Mouse (Mus musculus) CH12.LX (cell line): Measurements from ENCODE around the gene Rpl41. TPM values are rescaled to one million over a fixed set of nuclear protein-coding genes. Genes with fewer than 3 reads are reported as not detected.
A peak's percentile ranks its signal among the peaks of the same experiment; 100 is the strongest.

ENCODE experiments used
- DNase-seq: peaks from one replicate; pipeline ENCODE4 v3.0.0-alpha.2; 2013; ENCODE audit errors: extremely low read depth
- H3K27ac ChIP-seq: 2 replicates; pipeline ENCODE4 v1.5.1; 2012; ENCODE audit warnings: low read depth, mild to moderate bottlenecking, control low read depth, moderate library complexity; ENCODE audit not compliant: insufficient read depth
- H3K27me3 ChIP-seq: replicated peaks from 2 replicates; pipeline ENCODE3; 2012; ENCODE audit warnings: inconsistent platforms
- H3K36me3 ChIP-seq, 2 experiments: replicated peaks in 1 of 2; 2 replicates each; pipeline versions ENCODE3 to v1.6.1; 2012; ENCODE audit warnings: inconsistent platforms in 1 of 2, low read length in 1 of 2, mild to moderate bottlenecking in 1 of 2, mixed read lengths in 1 of 2, moderate library complexity in 1 of 2; ENCODE audit not compliant: control insufficient read depth in 1 of 2, insufficient read depth in 1 of 2
- H3K4me1 ChIP-seq, 2 experiments: 2 replicates each; pipeline ENCODE4 v1.6.1; 2012; ENCODE audit warnings: inconsistent platforms in 1 of 2, moderate library complexity in 1 of 2; ENCODE audit not compliant: insufficient read depth in 2 of 2, control insufficient read depth in 1 of 2
- H3K4me2 ChIP-seq: 2 replicates; pipeline ENCODE4 v1.6.1; 2012; ENCODE audit warnings: low read depth, mild to moderate bottlenecking, control low read depth; ENCODE audit not compliant: poor library complexity, insufficient read depth, severe bottlenecking
- H3K4me3 ChIP-seq, 3 experiments: fragments of 150-350 bp in 1 of 3; sonication (generic) in 1 of 3; replicated peaks in 1 of 3; 2 replicates each; pipeline versions ENCODE3 to v1.5.1; 2011 to 2012; ENCODE audit warnings: low read depth in 2 of 3, low read length in 2 of 3, mild to moderate bottlenecking in 2 of 3, moderate library complexity in 2 of 3, control low read depth in 1 of 3, improper control_type of control experiment in 1 of 3, inconsistent platforms in 1 of 3, mixed read lengths in 1 of 3; ENCODE audit not compliant: poor library complexity in 1 of 3
- H3K79me2 ChIP-seq: replicated peaks from 2 replicates; pipeline ENCODE4 v1.6.1; 2012; ENCODE audit warnings: mild to moderate bottlenecking, moderate library complexity; ENCODE audit not compliant: control insufficient read depth, poor library complexity, insufficient read depth, severe bottlenecking; ENCODE audit errors: extremely low read depth
- H3K9ac ChIP-seq: 2 replicates; pipeline ENCODE4 v1.6.1; 2012; ENCODE audit warnings: low read depth, mild to moderate bottlenecking, control low read depth, moderate library complexity; ENCODE audit not compliant: insufficient read depth
- H3K9me3 ChIP-seq: replicated peaks from 2 replicates; pipeline ENCODE3; 2012; ENCODE audit warnings: low read length, inconsistent platforms, mixed read lengths
- BHLHE40 ChIP-seq: IDR thresholded peaks from 2 replicates; pipeline ENCODE4 v1.6.1; 2011; ENCODE audit warnings: mild to moderate bottlenecking, low read depth, low read length, improper control_type of control experiment
- CHD1 ChIP-seq: IDR thresholded peaks from 2 replicates; pipeline ENCODE4 v1.6.1; 2012; ENCODE audit warnings: low read depth, low read length, improper control_type of control experiment, inconsistent platforms
- CHD2 ChIP-seq: IDR thresholded peaks from 2 replicates; pipeline ENCODE4 v1.6.1; 2011; ENCODE audit warnings: low read length, improper control_type of control experiment
- CTCF ChIP-seq, 2 experiments: IDR thresholded peaks in 1 of 2; conservative IDR thresholded peaks in 1 of 2; 2 replicates each; pipeline ENCODE4 v1.5.1; 2011 to 2012; ENCODE audit warnings: low read depth in 2 of 2, low read length in 2 of 2, improper control_type of control experiment in 1 of 2, inconsistent platforms in 1 of 2, mild to moderate bottlenecking in 1 of 2, moderate library complexity in 1 of 2
- E2F4 ChIP-seq: IDR thresholded peaks from 2 replicates; pipeline ENCODE4 v1.6.1; 2011; ENCODE audit warnings: low read depth, low read length, improper control_type of control experiment; ENCODE audit not compliant: insufficient replicate concordance
- ELF1 ChIP-seq: IDR thresholded peaks from 2 replicates; pipeline ENCODE4 v1.6.1; 2014; ENCODE audit warnings: low read depth, mild to moderate bottlenecking, inconsistent platforms, low read length, improper control_type of control experiment
- EP300 ChIP-seq: IDR thresholded peaks from 2 replicates; pipeline ENCODE4 v1.6.1; 2011; ENCODE audit warnings: low read length, improper control_type of control experiment
- ETS1 ChIP-seq: conservative IDR thresholded peaks from 2 replicates; pipeline ENCODE4 v1.6.1; 2012; ENCODE audit warnings: low read depth, mild to moderate bottlenecking, inconsistent platforms, low read length, improper control_type of control experiment, moderate library complexity
- GABPA ChIP-seq: IDR thresholded peaks from 2 replicates; pipeline ENCODE4 v1.6.1; 2012; ENCODE audit warnings: low read depth, low read length, improper control_type of control experiment, inconsistent platforms; ENCODE audit not compliant: insufficient replicate concordance
- HCFC1 ChIP-seq: IDR thresholded peaks from 2 replicates; pipeline ENCODE4 v1.6.1; 2012; ENCODE audit warnings: low read depth, mild to moderate bottlenecking, inconsistent platforms, low read length, improper control_type of control experiment
- IRF4 ChIP-seq: IDR thresholded peaks from 2 replicates; pipeline ENCODE4 v1.6.1; 2014; ENCODE audit warnings: low read depth, mild to moderate bottlenecking, inconsistent platforms, low read length, improper control_type of control experiment
- JUN ChIP-seq: IDR thresholded peaks from 2 replicates; pipeline ENCODE4 v1.6.1; 2011; ENCODE audit warnings: low read depth, mild to moderate bottlenecking, low read length, improper control_type of control experiment, moderate library complexity; ENCODE audit not compliant: insufficient read depth
- JUND ChIP-seq: conservative IDR thresholded peaks from 2 replicates; pipeline ENCODE4 v1.6.1; 2011; ENCODE audit warnings: low read depth, low read length, improper control_type of control experiment
- KAT2A ChIP-seq: IDR thresholded peaks from 2 replicates; pipeline ENCODE4 v1.6.1; 2012; ENCODE audit warnings: low read length, improper control_type of control experiment, inconsistent platforms; ENCODE audit not compliant: insufficient replicate concordance
- MAFK ChIP-seq: IDR thresholded peaks from 2 replicates; pipeline ENCODE4 v1.6.1; 2011; ENCODE audit warnings: low read length, improper control_type of control experiment; ENCODE audit not compliant: insufficient replicate concordance
- MAX ChIP-seq: IDR thresholded peaks from 2 replicates; pipeline ENCODE4 v1.6.1; 2011; ENCODE audit warnings: low read length, improper control_type of control experiment
- MAZ ChIP-seq: IDR thresholded peaks from 2 replicates; pipeline ENCODE4 v1.6.1; 2012; ENCODE audit warnings: low read depth, mild to moderate bottlenecking, inconsistent platforms, low read length, improper control_type of control experiment, moderate library complexity
- MEF2A ChIP-seq: IDR thresholded peaks from 2 replicates; pipeline ENCODE4 v1.6.1; 2014; ENCODE audit warnings: low read depth, mild to moderate bottlenecking, inconsistent platforms, low read length, improper control_type of control experiment, borderline replicate concordance
- MXI1 ChIP-seq: IDR thresholded peaks from 2 replicates; pipeline ENCODE4 v1.6.1; 2011; ENCODE audit warnings: mild to moderate bottlenecking, low read depth, low read length, improper control_type of control experiment
- MYC ChIP-seq: IDR thresholded peaks from 2 replicates; pipeline ENCODE4 v1.6.1; 2011; ENCODE audit warnings: low read depth, mild to moderate bottlenecking, improper control_type of control experiment, low read length
- NELFE ChIP-seq: IDR thresholded peaks from 2 replicates; pipeline ENCODE4 v1.6.1; 2011; ENCODE audit warnings: low read depth, low read length, improper control_type of control experiment
- NRF1 ChIP-seq: IDR thresholded peaks from 2 replicates; pipeline ENCODE4 v1.6.1; 2014; ENCODE audit warnings: low read depth, mild to moderate bottlenecking, inconsistent platforms, low read length, improper control_type of control experiment, moderate library complexity
- PAX5 ChIP-seq: IDR thresholded peaks from 2 replicates; pipeline ENCODE4 v1.6.1; 2012; ENCODE audit warnings: low read length, inconsistent platforms, mixed read lengths
- POLR2A ChIP-seq: IDR thresholded peaks from 2 replicates; pipeline ENCODE4 v1.6.1; 2011; ENCODE audit warnings: low read depth, mild to moderate bottlenecking, improper control_type of control experiment, low read length
- POLR2AphosphoS2 ChIP-seq: IDR thresholded peaks from 2 replicates; pipeline ENCODE4 v1.6.1; 2011; ENCODE audit warnings: low read depth, low read length, improper control_type of control experiment
- RAD21 ChIP-seq: IDR thresholded peaks from 2 replicates; pipeline ENCODE4 v1.6.1; 2011; ENCODE audit warnings: low read depth, mild to moderate bottlenecking, low read length, improper control_type of control experiment, moderate library complexity
- RCOR1 ChIP-seq: conservative IDR thresholded peaks from 2 replicates; pipeline ENCODE4 v1.6.1; 2012; ENCODE audit warnings: low read depth, mild to moderate bottlenecking, inconsistent platforms, low read length, improper control_type of control experiment
- SIN3A ChIP-seq: IDR thresholded peaks from 2 replicates; pipeline ENCODE4 v1.6.1; 2012; ENCODE audit warnings: low read length, improper control_type of control experiment, inconsistent platforms
- SMC3 ChIP-seq: IDR thresholded peaks from 2 replicates; pipeline ENCODE4 v1.6.1; 2011; ENCODE audit warnings: low read depth, low read length, improper control_type of control experiment
- TBP ChIP-seq: conservative IDR thresholded peaks from 2 replicates; pipeline ENCODE4 v1.6.1; 2011; ENCODE audit warnings: low read depth, low read length, improper control_type of control experiment
- TCF12 ChIP-seq: IDR thresholded peaks from 2 replicates; pipeline ENCODE4 v1.6.1; 2014; ENCODE audit warnings: low read depth, mild to moderate bottlenecking, inconsistent platforms, low read length, improper control_type of control experiment
- UBTF ChIP-seq: IDR thresholded peaks from 2 replicates; pipeline ENCODE4 v1.6.1; 2012; ENCODE audit warnings: low read depth, mild to moderate bottlenecking, inconsistent platforms, low read length, improper control_type of control experiment, moderate library complexity
- USF1 ChIP-seq: IDR thresholded peaks from 2 replicates; pipeline ENCODE4 v1.6.1; 2014; ENCODE audit warnings: low read depth, mild to moderate bottlenecking, inconsistent platforms, low read length, improper control_type of control experiment
- USF2 ChIP-seq: conservative IDR thresholded peaks from 2 replicates; pipeline ENCODE4 v1.6.1; 2011; ENCODE audit warnings: low read depth, low read length, improper control_type of control experiment
- ZC3H11A ChIP-seq: IDR thresholded peaks from 2 replicates; pipeline ENCODE4 v1.6.1; 2012; ENCODE audit warnings: low read depth, mild to moderate bottlenecking, inconsistent platforms, low read length, improper control_type of control experiment
- ZKSCAN1 ChIP-seq: IDR thresholded peaks from 2 replicates; pipeline ENCODE4 v1.6.1; 2012; ENCODE audit warnings: low read depth, inconsistent platforms, low read length, improper control_type of control experiment, borderline replicate concordance
- ZMIZ1 ChIP-seq: IDR thresholded peaks from 2 replicates; pipeline ENCODE4 v1.6.1; 2012; ENCODE audit warnings: low read depth, mild to moderate bottlenecking, inconsistent platforms, low read length, improper control_type of control experiment
- ZNF384 ChIP-seq: IDR thresholded peaks from 2 replicates; pipeline ENCODE4 v1.6.1; 2012; ENCODE audit warnings: low read depth, low read length, improper control_type of control experiment, inconsistent platforms
- dilution Hi-C: fragments of 300-500 bp; cut with MboI; formaldehyde crosslinking; loops from 2 replicates; pipeline ENCODE4 v1.14.3; 2020; ENCODE audit warnings: low sequenced_read_pairs; ENCODE audit not compliant: extremely low pct_unique_long_range_greater_than_20kb, extremely low pct_ligation_motif_present
- in situ Hi-C: fragments of 300-500 bp; cut with MboI; formaldehyde crosslinking; loops from 3 replicates; pipeline ENCODE4 v1.14.3; 2019; ENCODE audit warnings: low sequenced_read_pairs, low pct_ligation_motif_present, low pct_unique_long_range_greater_than_20kb, mixed read lengths
- polyA plus RNA-seq: library from polyadenylated mRNA; unstranded; fragments of >175 nt; gene quantifications from 2 replicates; pipeline ENCODE4 v1.2.1, GENCODE M21; 2012; ENCODE audit warnings: low read depth; ENCODE audit not compliant: insufficient read length
- total RNA-seq, 2 experiments: library from RNA; depleted of rRNA; stranded (reverse); fragments of 300-350 nt in 1 of 2; fragments of >200 nt in 1 of 2; gene quantifications; 2 replicates each; pipeline ENCODE4 v1.2.3; 2012 to 2014

Gene Rpl41
- 7,686 and 8,549 TPM in 2 replicates for total RNA-seq (2012; rRNA removed)
- total RNA-seq (2014; rRNA removed) = 2,395 and 2,709 TPM in 2 replicates
- 6,293 and 8,065 TPM in 2 replicates for polyA plus RNA-seq

- Histone ChIP-seq H3K27me3 (no peaks in the 10 kb centered on the region), H3K9ac (peak within 1 kb of the TSS; percentile 99), H3K36me3 (peaks cover 18 to 22% of the 10 kb centered on the region in 2 experiments), H3K4me2 (0 out of 2 replicates have a peak within 1 kb of the TSS, but pooled peaks have one; percentile 21), H3K4me3 (peak within 1 kb of the TSS; percentile 72 to 79 (median 77)), H3K79me2 (peaks cover 18% of the 10 kb centered on the region), H3K9me3 (no peaks in the 10 kb centered on the region), H3K27ac (peak within 1 kb of the TSS; percentile 69), H3K4me1 (peaks cover 12 to 25% of the 10 kb centered on the region in 2 experiments)
- dilution Hi-C loops (no loop called here), in situ Hi-C loops (no loop called here)
- peak; percentile 98 for DNase-seq
- no peak for TF ChIP-seq CHD2
- TF ChIP-seq JUN = no peak
- TF ChIP-seq POLR2A = peak; percentile 100
- peak; percentile 85 for TF ChIP-seq KAT2A
- peak; percentile 93 for TF ChIP-seq MXI1
- TF ChIP-seq EP300 = no peak
- peak; percentile 73 for TF ChIP-seq JUND
- peak; percentile 100 for TF ChIP-seq POLR2AphosphoS2
- TF ChIP-seq ELF1 = peak; percentile 89
- peak; percentile 87 for TF ChIP-seq MAX
- no peak for TF ChIP-seq USF1
- peak; percentile 100 for TF ChIP-seq NELFE
- TF ChIP-seq MEF2A = peak; percentile 96
- peak; percentile 61 for TF ChIP-seq MAZ
- TF ChIP-seq ZMIZ1 = peak; percentile 99
- TF ChIP-seq IRF4 = peak; percentile 74
- no peak; the same call in 1 of the 2 replicates for TF ChIP-seq NRF1
- peak; percentile 65; the same call in 1 of the 2 replicates for TF ChIP-seq GABPA
- TF ChIP-seq TCF12 = peak; percentile 95
- TF ChIP-seq RAD21 = no peak
- TF ChIP-seq ZNF384 = peak; percentile 99
- no peak for TF ChIP-seq MAFK
- no peak for TF ChIP-seq USF2
- peak; percentile 61; the same call in 1 of the 2 replicates for TF ChIP-seq BHLHE40
- TF ChIP-seq UBTF = peak; percentile 60; the same call in 1 of the 2 replicates
- TF ChIP-seq TBP = peak; percentile 99
- peak; percentile 73; the same call in 1 of the 2 replicates for TF ChIP-seq RCOR1
- TF ChIP-seq ZC3H11A = no peak
- TF ChIP-seq SIN3A = peak; percentile 93
- no peak for TF ChIP-seq CHD1
- peak; percentile 97 for TF ChIP-seq HCFC1
- TF ChIP-seq SMC3 = no peak
- TF ChIP-seq ETS1 = peak; percentile 67
- TF ChIP-seq E2F4 = peak; percentile 98
- TF ChIP-seq MYC = peak; percentile 98
- TF ChIP-seq PAX5 = no peak
- no peak for TF ChIP-seq CTCF (conservative IDR thresholded peaks at IDR 0.05 in 1 of 2, IDR thresholded peaks at IDR 0.05 in 1 of 2; ENCODE audit: low read depth in 2 of 2, low read length in 2 of 2)
- no peak for TF ChIP-seq ZKSCAN1
- TF ChIP-seq, all 38 proteins: peak for 24
Measured at GRCm38 (mm10) chr10:128548947-128549681, at the start of gene Rpl41. Gene Rpl41 (minus strand): TSS chr10:128549305.
